Mouse (Mus musculus): Measurements from ENCODE around the gene AC131692.1. TPM values are rescaled to one million over a fixed set of nuclear protein-coding genes. Genes with fewer than 3 reads are reported as not detected.

Gene AC131692.1
- total RNA-seq, 2 experiments from 2014 or later: not detected

GRCm38 (mm10) chr19:6140374-6140677, 46.1 kb downstream of the AC131692.1 start:
- no peak for DNase-seq (ENCODE audit: low spot score)
- intact Hi-C loops (cut with DNase I): loop anchor here (5.0 kb wide), 1 partner anchor 97 kb away; the partner anchor contains the start of gene Ppp2r5b

GRCm38 (mm10) chr19:6140678-6141393, 46.6 kb downstream of the AC131692.1 start, which contains the start of gene Batf2:
TSS of gene Batf2 (plus strand) at chr19:6140983.
- intact Hi-C loops (cut with DNase I): loop anchor here (5.0 kb wide), 1 partner anchor 96 kb away; the partner anchor contains the start of gene Ppp2r5b
- DNase-seq (ENCODE audit: low spot score): peak; percentile 83

- peak; percentile 26 for DNase-seq (ENCODE audit: low spot score)
- intact Hi-C loops (cut with DNase I): loop anchor here (5.0 kb wide), 1 partner anchor 96 kb away; the partner anchor contains the start of gene Ppp2r5b
Observed at GRCm38 (mm10) chr19:6141394-6141749, 47.2 kb downstream of the AC131692.1 start, which contains the start of gene Arl2. TSS of gene Arl2 (minus strand) at chr19:6141548.

- DNase-seq (ENCODE audit: low spot score): no peak
- intact Hi-C loops (cut with DNase I): loop anchor here (5.0 kb wide), 1 partner anchor 92 kb away; the partner anchor contains the start of gene Ppp2r5b
Observed at GRCm38 (mm10) chr19:6144842-6145241, 50.6 kb downstream of the AC131692.1 start.

Small RNA genes within 50 kb of the gene (microRNA-seq; reads per million reads assigned to microRNA genes)
- 0.83 reads per million for gene Mir6988

Other genes starting within 250 kb of the AC131692.1 start
- 10 to 100 TPM in 1 of 2 experiments, 1 to 10 TPM in 1; 8.9 to 11.1 TPM for gene Frmd8, start 219.1 kb upstream of the AC131692.1 start, total RNA-seq (2021)
- 1 to 10 TPM; 3.5 to 4.1 TPM for gene Slc25a45, start 216.6 kb upstream of the AC131692.1 start, total RNA-seq (2021)
- under 1 TPM; 0.22 to 0.68 TPM for gene Tigd3, start 200.3 kb upstream of the AC131692.1 start, total RNA-seq (2021)
- 10 to 100 TPM; 87.4 to 96.1 TPM for gene Dpf2, start 181.4 kb upstream of the AC131692.1 start, total RNA-seq (2021)
- gene Cdc42ep2, start 169.6 kb upstream of the AC131692.1 start, total RNA-seq (2021): 1 to 10 TPM; 9.1 to 9.8 TPM
- 10 to 100 TPM in 1 of 2 experiments, 1 to 10 TPM in 1; 8.9 to 11.2 TPM for gene Pola2, start 130.2 kb upstream of the AC131692.1 start, total RNA-seq (2021)
- gene Slc22a20, start 108.3 kb upstream of the AC131692.1 start, total RNA-seq (2021): not detected
- 10 to 100 TPM; 27.5 to 32.8 TPM for gene Capn1, start 78.5 kb upstream of the AC131692.1 start, total RNA-seq (2021)
- 10 to 100 TPM; 20.6 to 22.4 TPM for gene Syvn1, start 47.8 kb upstream of the AC131692.1 start, total RNA-seq (2021)
- gene Mrpl49, start 36.6 kb upstream of the AC131692.1 start, total RNA-seq (2021): 10 to 100 TPM; 39.0 to 39.2 TPM
- 100 to 1,000 TPM; 499 to 563 TPM for gene Fau, start 36.6 kb upstream of the AC131692.1 start, total RNA-seq (2021)
- 10 to 100 TPM; 11.9 to 12.4 TPM for gene Znhit2, start 33.2 kb upstream of the AC131692.1 start, total RNA-seq (2021)
- gene Tm7sf2, start 26.0 kb upstream of the AC131692.1 start, total RNA-seq (2021): 1 to 10 TPM; 4.2 to 5.1 TPM
- gene Vps51, start 17.2 kb upstream of the AC131692.1 start, total RNA-seq (2021): 10 to 100 TPM; 23.0 to 25.3 TPM
- not detected for gene Tmem262, start 14.4 kb upstream of the AC131692.1 start, total RNA-seq (2021)
- gene Gm28374, start 12.2 kb upstream of the AC131692.1 start, total RNA-seq (2021): not detected
- gene Zfpl1, start 9.5 kb upstream of the AC131692.1 start, total RNA-seq (2021): 10 to 100 TPM; 16.4 to 19.4 TPM
- gene Cdca5, start 9.4 kb upstream of the AC131692.1 start, total RNA-seq (2021): under 1 TPM; 0.21 to 0.42 TPM
- gene Naaladl1, start 11.4 kb downstream of the AC131692.1 start, total RNA-seq (2021): not detected
- 1 to 10 TPM; 7.9 to 8.5 TPM for gene Sac3d1, start 24.2 kb downstream of the AC131692.1 start, total RNA-seq (2021)
- 10 to 100 TPM; 13.7 to 15.1 TPM for gene Snx15, start 33.9 kb downstream of the AC131692.1 start, total RNA-seq (2021)
- under 1 TPM; 0.78 to 0.87 TPM for gene Batf2, start 46.6 kb downstream of the AC131692.1 start, total RNA-seq (2021)
- gene Arl2, start 47.1 kb downstream of the AC131692.1 start, total RNA-seq (2021): 10 to 100 TPM; 54.4 to 58.4 TPM
- gene Majin, start 90.0 kb downstream of the AC131692.1 start, total RNA-seq (2021): not detected
- not detected for gene Gpha2, start 132.0 kb downstream of the AC131692.1 start, total RNA-seq (2021)
- gene Ppp2r5b, start 141.5 kb downstream of the AC131692.1 start, total RNA-seq (2021): 10 to 100 TPM; 33.6 to 38.0 TPM
- gene Atg2a, start 147.2 kb downstream of the AC131692.1 start, total RNA-seq (2021): 10 to 100 TPM; 22.0 to 22.2 TPM
- gene Ehd1, start 182.3 kb downstream of the AC131692.1 start, total RNA-seq (2021): 100 to 1,000 TPM; 119 to 139 TPM
- 10 to 100 TPM in 1 of 2 experiments, 1 to 10 TPM in 1; 9.4 to 12.0 TPM for gene Cdc42bpg, start 212.0 kb downstream of the AC131692.1 start, total RNA-seq (2021)
- 10 to 100 TPM; 12.4 to 14.5 TPM for gene Men1, start 240.6 kb downstream of the AC131692.1 start, total RNA-seq (2021)
- 10 to 100 TPM; 42.6 to 44.3 TPM for gene Map4k2, start 246.7 kb downstream of the AC131692.1 start, total RNA-seq (2021)